Mouse (Mus musculus): ENCODE results near the gene Spire2. TPM values are rescaled to one million over a fixed set of nuclear protein-coding genes. Genes with fewer than 3 reads are reported as not detected.
"Not testable (repeated sequence)": the region's sequence is repeated elsewhere in the genome, so short reads cannot be mapped to it uniquely, and the experiment has no call there.

The Spire2 gene
- 1 to 10 TPM; 3.6 to 4.0 TPM for total RNA-seq (2021)
- long read RNA-seq, experiment 1, partial matches to known transcripts = 1 of 2 reads
- long read RNA-seq, experiment 1, other reads (novel, unspliced or antisense) = 0 of 2 reads
- long read RNA-seq, experiment 2, transcript Spire2-201 (15 exons, 2,330 nt) = major isoform, 10 of 12 reads
- long read RNA-seq, experiment 2, partial matches to known transcripts = 1 of 12 reads
- long read RNA-seq, experiment 2, other reads (novel, unspliced or antisense) = 1 of 12 reads

DNA sequence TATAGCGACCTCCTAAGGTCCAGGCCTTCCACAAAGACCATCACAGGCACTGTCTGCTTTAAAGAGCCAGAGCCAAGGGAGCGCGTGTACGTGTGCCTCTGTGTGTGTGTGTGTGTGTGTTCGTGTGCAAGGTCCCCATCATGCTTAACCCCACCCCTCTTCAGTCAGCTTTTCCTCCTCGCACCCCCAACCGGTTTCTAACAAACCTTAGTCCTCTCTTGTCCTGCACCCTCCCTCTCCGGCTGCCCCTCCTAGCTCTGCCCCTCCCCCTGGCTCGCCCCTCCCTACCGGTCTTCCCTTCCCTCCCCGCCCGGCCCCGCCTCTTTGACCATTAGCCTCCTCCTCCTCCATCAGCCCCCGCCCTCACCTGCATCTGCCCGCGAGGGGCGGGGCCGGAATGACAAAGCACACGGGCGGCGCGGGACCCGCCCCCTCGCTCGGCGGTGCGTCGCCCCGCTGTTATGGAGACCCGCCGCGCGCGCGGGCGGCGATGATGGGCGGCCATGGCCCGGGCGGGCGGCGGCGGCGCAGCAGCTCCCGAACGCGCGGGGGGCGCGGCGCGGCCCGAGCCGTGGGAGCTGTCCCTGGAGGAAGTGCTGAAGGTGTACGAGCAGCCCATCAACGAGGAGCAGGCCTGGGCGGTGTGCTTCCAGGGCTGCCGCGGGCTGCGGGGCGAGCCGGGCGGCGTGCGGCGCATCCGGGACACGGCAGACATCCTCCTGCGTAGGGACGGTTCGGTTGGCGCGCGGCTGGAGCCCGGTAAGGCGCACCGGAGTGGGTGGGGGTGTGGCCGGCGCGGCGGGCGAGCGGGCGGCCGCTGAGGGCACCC, at the start of gene Spire2:
TSS of gene Spire2 (plus strand) at position 452 of the 829 bp plus-strand sequence.
- peak; percentile 42 to 59 for DNase-seq (ENCODE audit: low spot score in 2 of 2)

DNA sequence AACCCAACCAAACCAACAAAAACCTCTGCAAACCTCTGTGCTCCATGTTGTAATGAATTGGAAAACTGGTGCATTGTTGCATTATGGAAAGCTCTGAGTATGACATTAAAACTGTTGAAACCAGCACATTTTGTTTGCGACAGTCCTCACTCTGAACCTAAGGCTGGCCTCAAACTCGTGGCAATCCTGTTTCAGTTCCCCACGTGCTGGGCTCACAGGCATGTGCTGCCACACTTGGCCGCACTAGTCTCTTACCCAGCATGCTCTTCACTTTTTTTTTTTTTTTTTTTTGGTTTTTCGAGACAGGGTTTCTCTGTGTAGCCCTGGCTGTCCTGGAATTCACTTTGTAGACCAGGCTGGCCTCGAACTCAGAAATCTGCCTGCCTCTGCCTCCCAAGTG, 49.5 kb upstream of the Spire2 start:
- DNase-seq (ENCODE audit: low spot score in 2 of 2) = not testable (repeated sequence)

DNA sequence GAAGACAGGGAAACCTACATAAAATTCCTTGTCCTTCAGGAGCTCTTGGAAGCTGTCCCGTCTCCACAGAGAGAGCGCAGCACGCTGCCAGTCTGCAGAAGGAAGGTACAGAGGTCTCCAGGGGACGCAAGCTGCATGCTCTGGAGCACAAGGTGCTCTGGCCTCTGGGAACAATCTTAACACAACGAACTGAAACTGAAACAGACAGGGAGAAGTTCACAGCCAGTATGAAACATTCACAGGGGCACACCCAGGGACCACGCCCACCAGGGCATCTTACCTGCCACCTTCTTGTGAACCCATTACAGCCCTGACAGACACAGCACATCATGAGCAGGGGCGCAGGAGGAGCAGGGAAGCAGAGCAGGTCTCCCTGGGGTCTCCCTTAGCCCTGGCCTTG, 48.5 kb upstream of the Spire2 start:
- DNase-seq (ENCODE audit: low spot score in 2 of 2) = no peak

DNA sequence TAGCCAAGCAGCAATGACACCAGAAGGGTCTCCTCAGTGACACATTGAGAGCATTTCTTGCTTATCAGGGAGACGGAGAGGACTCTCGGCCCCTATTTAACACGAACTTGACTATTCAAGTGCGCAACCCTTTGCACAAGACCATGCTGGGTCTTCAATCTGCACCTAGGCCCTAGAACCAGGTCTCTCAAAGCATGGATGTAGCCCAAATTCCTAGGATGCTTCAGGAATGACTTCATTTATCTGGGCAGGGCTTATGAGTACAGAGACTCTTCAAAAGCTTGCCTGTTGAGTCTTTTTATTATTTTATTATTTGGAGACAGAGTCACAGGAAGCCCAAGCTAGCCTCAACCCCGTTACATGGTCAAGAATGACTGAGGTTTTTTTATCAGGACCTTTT, 48.0 kb upstream of the Spire2 start:
- DNase-seq (ENCODE audit: low spot score in 2 of 2) = no peak

GRCm38 (mm10) chr8:123287362-123287761, 45.2 kb upstream of the Spire2 start:
- no peak for DNase-seq (ENCODE audit: low spot score in 2 of 2)

GRCm38 (mm10) chr8:123290166-123290565, 42.3 kb upstream of the Spire2 start:
- DNase-seq (ENCODE audit: low spot score in 2 of 2) = no peak

GRCm38 (mm10) chr8:123290679-123291078, 41.8 kb upstream of the Spire2 start:
- DNase-seq (ENCODE audit: low spot score in 2 of 2) = no peak

DNA sequence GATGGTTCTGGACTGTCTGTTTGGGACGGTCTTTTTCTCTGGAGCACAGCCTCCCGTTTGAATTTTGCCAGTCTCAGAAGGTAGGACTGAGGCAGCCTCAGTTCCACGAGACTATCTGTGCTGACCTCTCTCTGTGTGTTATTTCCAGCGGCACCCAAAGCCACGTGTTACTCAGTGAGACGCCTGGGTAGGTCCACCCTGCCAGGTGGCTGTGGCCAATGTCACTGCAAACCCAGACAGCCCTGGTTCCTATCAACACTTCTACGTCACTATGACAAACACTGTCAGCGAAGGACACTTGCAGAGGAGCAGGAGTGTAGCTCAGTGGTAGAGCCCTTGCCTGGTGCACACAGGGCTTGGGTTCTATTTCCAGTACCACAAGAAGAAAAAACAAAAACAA, 40.8 kb upstream of the Spire2 start:
- DNase-seq (ENCODE audit: low spot score in 2 of 2) = no peak

- no peak for DNase-seq (ENCODE audit: low spot score in 2 of 2)
These were observed 40.2 kb upstream of the Spire2 start for GRCm38 (mm10) chr8:123292281-123292680.

DNA sequence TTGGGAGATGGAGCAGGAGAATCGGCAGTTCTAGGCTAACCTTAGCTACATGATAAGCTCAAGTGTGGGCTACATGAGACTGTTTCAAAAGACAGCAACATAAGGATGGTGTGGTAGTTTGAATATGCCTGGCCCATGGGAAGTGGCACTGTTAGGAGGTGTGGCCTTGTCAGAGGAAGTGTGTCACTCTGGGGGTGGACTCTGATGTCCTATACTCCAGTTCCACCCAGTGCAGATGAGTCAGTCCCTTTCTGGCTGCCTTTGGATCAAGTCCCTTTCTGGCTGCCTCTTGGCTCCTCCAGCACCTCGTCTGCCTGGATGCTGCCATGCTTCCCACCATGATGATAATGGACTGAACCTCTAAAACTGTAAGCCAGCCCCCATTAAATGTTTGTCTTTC, 39.7 kb upstream of the Spire2 start:
- no peak for DNase-seq (ENCODE audit: low spot score in 2 of 2)

- no peak for DNase-seq (ENCODE audit: low spot score in 2 of 2)
These were observed 34.2 kb upstream of the Spire2 start for GRCm38 (mm10) chr8:123298301-123298700.

GRCm38 (mm10) chr8:123308738-123309137, 23.8 kb upstream of the Spire2 start:
- no peak for DNase-seq (ENCODE audit: low spot score in 2 of 2)

- DNase-seq (ENCODE audit: low spot score in 2 of 2) = no peak
These were observed 14.6 kb upstream of the Spire2 start for GRCm38 (mm10) chr8:123317781-123318466.

DNA sequence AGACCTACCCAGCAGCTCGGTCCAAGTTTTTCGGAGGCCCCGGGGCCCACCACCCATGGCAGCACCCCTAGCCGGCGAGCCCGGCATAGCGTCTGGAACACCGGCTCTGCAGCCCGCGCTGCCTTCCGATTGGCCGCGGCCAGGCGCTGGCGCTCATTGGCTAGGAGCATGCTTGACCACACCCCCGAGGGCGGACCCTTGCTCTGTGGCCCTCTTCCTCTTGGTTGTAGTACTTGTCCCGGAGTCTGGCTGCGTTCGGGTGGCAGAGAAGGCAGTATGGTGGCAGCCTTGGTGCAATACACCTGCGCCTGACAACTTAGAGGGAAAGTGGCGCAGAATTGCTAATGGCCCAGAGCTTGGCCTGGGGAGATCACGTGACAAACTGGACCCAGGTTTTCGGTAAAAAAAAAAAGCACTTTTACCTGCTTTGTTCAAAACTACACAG, 14.0 kb upstream of the Spire2 start, which contains the start of gene Fanca:
TSS of gene Fanca (minus strand) at position 110 of the 445 bp plus-strand sequence.
- DNase-seq (ENCODE audit: low spot score in 2 of 2) = peak; percentile 85 to 87

GRCm38 (mm10) chr8:123319522-123320164, 12.9 kb upstream of the Spire2 start:
- DNase-seq (ENCODE audit: low spot score in 2 of 2) = no peak

DNA sequence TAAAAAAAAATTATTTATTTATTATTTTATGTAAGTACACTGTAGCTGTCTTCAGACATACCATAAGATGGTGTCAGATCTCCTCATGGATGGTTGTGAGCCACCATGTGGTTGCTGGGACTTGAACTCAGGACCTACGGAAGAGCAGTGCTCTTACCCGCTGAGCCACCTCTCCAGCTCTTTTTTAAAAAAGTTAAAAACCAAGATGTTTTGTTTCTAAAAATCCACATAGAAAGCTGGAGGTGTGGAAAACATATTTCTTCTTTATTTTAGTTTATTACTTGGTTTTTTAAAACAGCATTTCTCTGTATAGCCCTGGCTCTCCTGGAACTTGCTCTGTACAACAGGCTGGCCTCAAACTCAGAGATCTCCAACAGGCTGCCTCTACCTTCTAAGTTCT, 4.0 kb upstream of the Spire2 start:
- DNase-seq (ENCODE audit: low spot score in 2 of 2) = no peak

DNA sequence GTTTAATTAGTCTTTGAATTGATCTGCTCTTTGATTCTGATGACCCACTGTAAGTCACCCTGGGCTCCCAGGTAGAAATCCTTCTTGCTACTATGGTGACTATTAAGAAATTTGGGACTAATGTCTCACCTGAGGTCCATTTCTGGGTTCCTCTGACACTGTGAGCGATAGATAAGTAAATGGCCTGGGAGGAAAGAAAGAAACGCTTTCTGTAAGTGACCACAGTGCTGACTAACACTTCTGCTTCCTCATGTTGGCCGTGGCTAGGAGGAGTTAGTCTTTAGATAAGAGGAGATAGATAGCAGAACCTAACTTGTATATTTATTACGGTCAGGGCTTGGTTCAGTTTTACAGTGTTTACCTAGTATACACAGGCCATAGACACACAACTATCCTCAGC, 3.2 kb upstream of the Spire2 start:
- DNase-seq (ENCODE audit: low spot score in 2 of 2) = no peak

GRCm38 (mm10) chr8:123329961-123330360, 2.6 kb upstream of the Spire2 start:
- DNase-seq (ENCODE audit: low spot score in 2 of 2) = no peak

DNA sequence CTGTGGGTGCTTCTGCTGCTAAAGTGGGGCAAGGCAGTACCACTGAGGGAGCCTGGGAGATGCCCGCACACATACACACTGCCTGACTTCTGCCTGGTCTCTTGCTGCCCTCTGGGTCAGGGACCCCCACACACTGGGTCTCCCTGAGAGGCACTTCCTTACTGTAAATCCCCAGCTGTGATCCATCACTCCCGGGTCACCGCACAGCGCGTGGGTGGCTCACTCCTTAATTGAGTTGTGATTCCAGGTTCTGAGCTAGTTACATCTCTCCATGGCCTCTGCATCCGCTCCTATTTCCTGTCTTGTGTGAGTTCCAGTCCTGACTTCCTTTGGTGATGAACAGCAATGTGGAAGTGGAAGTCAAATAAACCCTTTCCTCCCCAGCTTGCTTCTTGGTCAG, 1.8 kb upstream of the Spire2 start:
- no peak for DNase-seq (ENCODE audit: low spot score in 2 of 2)

DNA sequence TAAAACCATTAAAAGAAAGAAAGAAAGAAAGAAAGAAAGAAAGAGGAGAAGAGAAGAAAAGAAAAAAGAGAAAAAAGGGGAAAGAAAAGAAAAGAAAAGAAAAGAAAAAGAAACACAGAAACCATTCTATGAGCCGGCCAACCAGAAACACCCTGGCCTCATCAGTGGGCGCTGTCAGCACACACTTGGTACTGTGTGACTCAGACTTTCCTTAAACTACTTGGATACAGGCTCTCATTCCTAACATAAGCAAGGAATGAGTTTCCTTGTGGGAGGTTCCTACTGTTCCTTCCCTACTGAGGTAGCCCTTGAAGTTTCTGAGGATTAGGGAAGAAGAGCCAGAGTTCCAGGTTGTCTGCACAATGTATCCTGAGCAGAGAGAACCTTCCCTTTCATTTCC, 1.2 kb upstream of the Spire2 start:
- DNase-seq (ENCODE audit: low spot score in 2 of 2) = no peak

- no peak for DNase-seq (ENCODE audit: low spot score in 2 of 2)
These were observed 703 bp upstream of the Spire2 start for GRCm38 (mm10) chr8:123331810-123332209.
